Mouse (Mus musculus): Measurements from ENCODE around the gene Kmt2b. TPM values are rescaled to one million over a fixed set of nuclear protein-coding genes. Genes with fewer than 3 reads are reported as not detected.

Kmt2b gene
- polyA plus RNA-seq, 1 experiment from 2014 or later = 3.3 TPM

GRCm38 (mm10) chr7:30586455-30587020, 2.0 kb downstream of the Kmt2b start:
- Histone ChIP-seq H3K27ac (replicated peaks) (no peak overlapping the region), H3K4me2 (replicated peaks; ENCODE audit: low read depth) (no peak overlapping the region), H3K4me3 (ENCODE audit: low read depth, low read length) (no peak overlapping the region), H3K9me3 (ENCODE audit: control insufficient read depth, low read length) (no peaks in the 10 kb centered on the region), H3K27me3 (ENCODE audit: control insufficient read depth, insufficient read depth, low read length) (no peaks in the 10 kb centered on the region), H3K4me1 (replicated peaks; ENCODE audit: control insufficient read depth, insufficient read depth) (peaks cover 3% of the 10 kb centered on the region; the same call in 1 of the 2 replicates), H3K9ac (ENCODE audit: low read length) (peak overlapping the region; percentile 98), H3K36me3 (ENCODE audit: control insufficient read depth, insufficient read depth, low read length) (peaks cover 33% of the 10 kb centered on the region)
- WGBS = 88% methylated on average over 28 of the region's 28 CpGs
- no peak for ATAC-seq (ENCODE audit: low FRiP score, low TSS enrichment)
- DNase-seq (ENCODE audit: low spot score) = no peak
- no peak for TF ChIP-seq CTCF (IDR thresholded peaks at IDR 0.05; ENCODE audit: low read depth)
- TF ChIP-seq EP300 (optimal IDR thresholded peaks at IDR 0.05) = no peak

DNA sequence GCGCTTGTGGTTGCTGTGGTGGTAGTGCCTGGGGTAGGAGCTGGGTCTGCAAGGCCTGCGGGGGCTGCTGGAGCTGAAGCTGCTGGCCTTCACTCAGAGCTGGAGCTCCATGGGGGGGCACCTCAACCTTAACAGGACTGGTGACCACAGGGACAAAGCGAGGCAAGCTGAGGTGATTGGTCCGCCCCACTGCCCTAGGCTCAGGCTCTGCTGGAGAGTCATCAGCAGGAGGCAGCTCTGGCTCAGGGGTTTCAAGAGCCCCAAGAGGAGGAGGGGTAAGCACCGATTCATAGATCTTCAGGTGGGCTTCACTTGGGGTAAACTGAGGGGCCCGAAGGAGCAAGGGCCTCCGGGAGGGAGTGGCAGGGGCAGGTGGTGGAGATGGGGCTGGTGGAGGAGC, 3.4 kb downstream of the Kmt2b start:
- peaks cover 3% of the 10 kb centered on the region; the same call in 1 of the 2 replicates for H3K4me1 ChIP-seq (replicated peaks; ENCODE audit: control insufficient read depth, insufficient read depth)
- TF ChIP-seq EP300 (optimal IDR thresholded peaks at IDR 0.05) (no peak), CTCF (IDR thresholded peaks at IDR 0.05; ENCODE audit: low read depth) (no peak)
- no peak for DNase-seq (ENCODE audit: low spot score)
- no peak overlapping the region for H3K4me3 ChIP-seq (ENCODE audit: low read depth, low read length)
- H3K36me3 ChIP-seq (ENCODE audit: control insufficient read depth, insufficient read depth, low read length) = peaks cover 43% of the 10 kb centered on the region
- no peak overlapping the region for H3K9ac ChIP-seq (ENCODE audit: low read length)
- H3K9me3 ChIP-seq (ENCODE audit: control insufficient read depth, low read length) = no peaks in the 10 kb centered on the region
- H3K4me2 ChIP-seq (replicated peaks; ENCODE audit: low read depth) = no peak overlapping the region
- no peak for ATAC-seq (ENCODE audit: low FRiP score, low TSS enrichment)
- no peak overlapping the region for H3K27ac ChIP-seq (replicated peaks)
- no peaks in the 10 kb centered on the region for H3K27me3 ChIP-seq (ENCODE audit: control insufficient read depth, insufficient read depth, low read length)
- 99% methylated on average over 7 of the region's 7 CpGs for WGBS

DNA sequence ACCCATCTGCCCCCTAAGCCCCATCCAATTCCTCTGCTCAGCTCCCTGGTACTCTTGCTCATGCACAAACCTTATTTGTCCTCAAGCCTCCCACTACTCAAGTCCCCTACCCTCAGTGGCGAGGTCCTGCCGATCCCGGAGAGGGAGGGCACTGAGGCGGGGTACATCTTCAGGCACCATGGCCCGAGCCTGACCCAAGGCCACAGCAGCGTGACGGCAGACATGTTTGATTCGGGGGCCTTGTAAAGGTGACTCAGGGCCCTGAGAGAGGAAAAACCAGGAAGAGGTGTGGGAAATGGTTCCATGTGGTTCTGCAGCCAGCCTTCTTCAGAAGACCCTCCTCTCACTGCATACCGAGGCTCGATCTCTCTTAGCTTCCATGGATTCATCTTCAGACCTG, 4.2 kb downstream of the Kmt2b start:
- no peak for ATAC-seq (ENCODE audit: low FRiP score, low TSS enrichment)
- 93% methylated on average over 10 of the region's 10 CpGs for WGBS
- H3K4me1 ChIP-seq (replicated peaks; ENCODE audit: control insufficient read depth, insufficient read depth) = 0 out of 2 replicates have a peak, but pooled peaks cover 3% of the 10 kb centered on the region

GRCm38 (mm10) chr7:30581547-30581946, 7.0 kb downstream of the Kmt2b start:
- DNase-seq (ENCODE audit: low spot score) (no peak), ATAC-seq (ENCODE audit: low FRiP score, low TSS enrichment) (no peak)
- Histone ChIP-seq H3K27me3 (ENCODE audit: control insufficient read depth, insufficient read depth, low read length) (no peaks in the 10 kb centered on the region), H3K4me2 (replicated peaks; ENCODE audit: low read depth) (no peak overlapping the region), H3K4me3 (ENCODE audit: low read depth, low read length) (no peak overlapping the region), H3K36me3 (ENCODE audit: control insufficient read depth, insufficient read depth, low read length) (peaks cover 73% of the 10 kb centered on the region), H3K9ac (ENCODE audit: low read length) (no peak overlapping the region), H3K9me3 (ENCODE audit: control insufficient read depth, low read length) (no peaks in the 10 kb centered on the region), H3K27ac (replicated peaks) (no peak overlapping the region), H3K4me1 (replicated peaks; ENCODE audit: control insufficient read depth, insufficient read depth) (no peaks in the 10 kb centered on the region)
- whole genome bisulfite sequencing = 92% methylated on average over 16 of the region's 16 CpGs
- TF ChIP-seq EP300 (optimal IDR thresholded peaks at IDR 0.05) (no peak), CTCF (IDR thresholded peaks at IDR 0.05; ENCODE audit: low read depth) (no peak)

More for the DNA sequence above, 4.2 kb downstream of the Kmt2b start:
- no peak for DNase-seq (ENCODE audit: low spot score)
- Histone ChIP-seq H3K4me3 (ENCODE audit: low read depth, low read length) (no peak overlapping the region), H3K27me3 (ENCODE audit: control insufficient read depth, insufficient read depth, low read length) (no peaks in the 10 kb centered on the region), H3K9ac (ENCODE audit: low read length) (no peak overlapping the region), H3K36me3 (ENCODE audit: control insufficient read depth, insufficient read depth, low read length) (peaks cover 52% of the 10 kb centered on the region), H3K4me2 (replicated peaks; ENCODE audit: low read depth) (no peak overlapping the region), H3K27ac (replicated peaks) (no peak overlapping the region), H3K9me3 (ENCODE audit: control insufficient read depth, low read length) (no peaks in the 10 kb centered on the region)
- TF ChIP-seq EP300 (optimal IDR thresholded peaks at IDR 0.05) (no peak), CTCF (IDR thresholded peaks at IDR 0.05; ENCODE audit: low read depth) (no peak)

DNA sequence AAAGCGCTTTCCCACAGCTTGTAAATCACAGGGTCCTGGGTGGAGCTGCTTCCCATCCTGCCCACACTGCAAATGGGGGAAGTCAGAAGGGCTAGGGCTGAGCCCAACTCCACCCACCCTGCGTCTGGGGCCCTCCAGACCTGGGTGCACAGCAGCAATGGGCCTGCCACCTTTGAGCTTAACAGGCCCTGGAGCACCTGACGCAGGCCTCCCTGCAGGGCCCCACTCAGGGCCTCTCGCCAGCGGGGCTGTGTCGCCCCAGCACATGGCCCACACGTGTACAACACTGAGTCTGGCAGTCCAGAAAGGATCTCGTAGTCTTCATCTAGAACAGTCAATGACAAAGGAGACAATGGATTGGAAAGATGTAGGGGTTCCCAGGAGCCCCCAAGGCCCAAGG, 8.6 kb downstream of the Kmt2b start:
- H3K27ac ChIP-seq (replicated peaks) = no peak overlapping the region
- WGBS = 92% methylated on average over 8 of the region's 8 CpGs
- H3K4me3 ChIP-seq (ENCODE audit: low read depth, low read length) = no peak overlapping the region
- TF ChIP-seq EP300 (optimal IDR thresholded peaks at IDR 0.05) (no peak), CTCF (IDR thresholded peaks at IDR 0.05; ENCODE audit: low read depth) (no peak)
- H3K4me2 ChIP-seq (replicated peaks; ENCODE audit: low read depth) = no peak overlapping the region
- no peaks in the 10 kb centered on the region for H3K9me3 ChIP-seq (ENCODE audit: control insufficient read depth, low read length)
- ATAC-seq (ENCODE audit: low FRiP score, low TSS enrichment) = no peak
- DNase-seq (ENCODE audit: low spot score) = no peak
- no peaks in the 10 kb centered on the region for H3K4me1 ChIP-seq (replicated peaks; ENCODE audit: control insufficient read depth, insufficient read depth)
- no peaks in the 10 kb centered on the region for H3K27me3 ChIP-seq (ENCODE audit: control insufficient read depth, insufficient read depth, low read length)
- H3K9ac ChIP-seq (ENCODE audit: low read length) = no peak overlapping the region
- H3K36me3 ChIP-seq (ENCODE audit: control insufficient read depth, insufficient read depth, low read length) = peaks cover 81% of the 10 kb centered on the region

GRCm38 (mm10) chr7:30572969-30573368, 15.6 kb downstream of the Kmt2b start:
- H3K27me3 ChIP-seq (ENCODE audit: control insufficient read depth, insufficient read depth, low read length) = no peaks in the 10 kb centered on the region
- H3K27ac ChIP-seq (replicated peaks) = no peak overlapping the region
- no peak overlapping the region for H3K4me3 ChIP-seq (ENCODE audit: low read depth, low read length)
- H3K4me1 ChIP-seq (replicated peaks; ENCODE audit: control insufficient read depth, insufficient read depth) = no peaks in the 10 kb centered on the region
- H3K4me2 ChIP-seq (replicated peaks; ENCODE audit: low read depth) = no peak overlapping the region
- WGBS = 64% methylated on average over 2 of the region's 2 CpGs
- ATAC-seq (ENCODE audit: low FRiP score, low TSS enrichment) = no peak
- no peak for DNase-seq (ENCODE audit: low spot score)
- H3K9me3 ChIP-seq (ENCODE audit: control insufficient read depth, low read length) = no peaks in the 10 kb centered on the region
- peaks cover 69% of the 10 kb centered on the region for H3K36me3 ChIP-seq (ENCODE audit: control insufficient read depth, insufficient read depth, low read length)
- no peak for TF ChIP-seq EP300 (optimal IDR thresholded peaks at IDR 0.05)
- TF ChIP-seq CTCF (IDR thresholded peaks at IDR 0.05; ENCODE audit: low read depth) = no peak
- H3K9ac ChIP-seq (ENCODE audit: low read length) = no peak overlapping the region
